Mouse (Mus musculus) cerebellum, adult 2 months (tissue): ENCODE results near the gene Pibf1.

Experiments
- CTCF ChIP-seq: fragments of 200-500 bp; IDR thresholded peaks from 2 replicates; pipeline ENCODE4 v1.5.1; 2011; ENCODE audit warnings: low read depth, mild to moderate bottlenecking, control low read depth, low read length, moderate library complexity, borderline replicate concordance; ENCODE audit not compliant: insufficient read depth
- POLR2A ChIP-seq: fragments of 200-500 bp; IDR thresholded peaks from 2 replicates; pipeline ENCODE4 v1.6.1; 2011; ENCODE audit warnings: low read length, control low read depth, borderline replicate concordance; ENCODE audit not compliant: insufficient read depth

GRCm38 (mm10) chr14:99229071-99229780 is 130.0 kb downstream of the Pibf1 start:
- TF ChIP-seq CTCF = no peak
- no peak for TF ChIP-seq POLR2A
